Mouse (Mus musculus): ENCODE measurements around the gene Phactr1. TPM values are rescaled to one million over a fixed set of nuclear protein-coding genes. Genes with fewer than 3 reads are reported as not detected.

Phactr1 gene
- polyA plus RNA-seq (2015; fragmentation: Nextera tagmentation; extraction: Ambion mirVana), result 6.4 and 6.5 TPM in 2 replicates

DNA sequence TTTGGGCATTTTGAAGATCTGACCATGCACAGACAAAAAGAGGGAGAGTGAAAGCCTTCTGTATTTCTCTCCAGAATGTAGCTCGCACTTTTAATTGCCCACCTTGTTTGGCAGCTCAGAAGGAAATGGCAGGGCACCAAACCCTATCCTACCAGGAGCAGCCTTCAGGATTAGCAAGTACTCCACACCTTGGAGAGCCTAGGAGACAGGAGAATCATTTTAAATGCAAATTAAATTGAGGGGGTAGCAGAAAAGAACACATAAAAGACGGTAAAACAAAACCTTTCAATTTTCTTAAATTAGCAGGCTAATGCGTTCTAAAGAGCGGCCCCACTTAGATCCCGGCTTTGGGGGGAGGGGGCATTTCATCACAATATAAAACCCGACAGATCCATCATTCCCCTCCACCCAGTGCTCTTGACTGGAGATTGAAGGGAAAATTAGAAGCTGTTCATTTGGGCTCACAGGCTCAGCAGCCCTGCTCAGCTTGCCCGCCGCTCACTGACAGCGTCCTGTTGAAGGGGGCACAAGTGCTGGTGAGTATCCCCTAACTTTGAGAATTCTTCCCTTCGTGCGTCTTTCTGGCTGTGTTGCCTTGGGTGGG is at the start of gene Phactr1:
TSS of gene Phactr1 (plus strand) at position 233 of the 604 bp plus-strand sequence.
- Histone ChIP-seq H3K4me3 (no peak within 1 kb of the TSS), H3K4me2 (no peak within 1 kb of the TSS), H3K4me1 (no peaks in the 10 kb centered on the region), H3K36me3 (no peaks in the 10 kb centered on the region), H3K27me3 (peaks cover 4% of the 10 kb centered on the region; the same call in 1 of the 2 replicates), H3K9ac (no peak within 1 kb of the TSS), H3K9me3 (no peaks in the 10 kb centered on the region), H3K27ac (no peak within 1 kb of the TSS)
- ATAC-seq (ENCODE audit: insufficient number of reproducible peaks, low FRiP score, low TSS enrichment, low read depth), result no peak
- 15% methylated on average over 11 of the region's 11 CpGs for WGBS

DNA sequence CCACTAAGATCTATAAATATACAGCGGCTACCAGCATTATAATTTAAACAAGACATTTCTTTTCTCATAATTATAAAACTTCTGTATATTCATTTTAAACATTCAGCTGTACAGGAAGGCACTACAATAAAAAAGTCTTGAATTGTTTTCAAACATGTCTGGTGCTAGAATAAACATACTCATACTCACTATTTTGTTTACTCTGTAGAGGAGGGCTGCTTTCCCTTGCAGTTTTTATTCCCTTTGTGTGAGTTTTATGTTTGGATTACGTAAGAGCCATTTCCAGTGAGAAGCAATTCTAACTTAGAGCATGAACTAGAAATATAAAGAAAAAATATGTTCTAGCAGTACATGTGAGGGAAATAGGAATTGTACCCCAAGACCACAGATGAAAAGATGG is 45.5 kb upstream of the Phactr1 start:
- H3K4me1 ChIP-seq, result no peaks in the 10 kb centered on the region
- no peak overlapping the region for H3K27ac ChIP-seq
- no peaks in the 10 kb centered on the region for H3K36me3 ChIP-seq
- H3K4me3 ChIP-seq, result no peak overlapping the region
- H3K9ac ChIP-seq, result no peak overlapping the region
- no peak for ATAC-seq (ENCODE audit: insufficient number of reproducible peaks, low FRiP score, low TSS enrichment, low read depth)
- no peak overlapping the region for H3K4me2 ChIP-seq
- H3K9me3 ChIP-seq, result no peaks in the 10 kb centered on the region
- WGBS, result 83% methylated on average over 2 of the region's 2 CpGs
- no peaks in the 10 kb centered on the region for H3K27me3 ChIP-seq

DNA sequence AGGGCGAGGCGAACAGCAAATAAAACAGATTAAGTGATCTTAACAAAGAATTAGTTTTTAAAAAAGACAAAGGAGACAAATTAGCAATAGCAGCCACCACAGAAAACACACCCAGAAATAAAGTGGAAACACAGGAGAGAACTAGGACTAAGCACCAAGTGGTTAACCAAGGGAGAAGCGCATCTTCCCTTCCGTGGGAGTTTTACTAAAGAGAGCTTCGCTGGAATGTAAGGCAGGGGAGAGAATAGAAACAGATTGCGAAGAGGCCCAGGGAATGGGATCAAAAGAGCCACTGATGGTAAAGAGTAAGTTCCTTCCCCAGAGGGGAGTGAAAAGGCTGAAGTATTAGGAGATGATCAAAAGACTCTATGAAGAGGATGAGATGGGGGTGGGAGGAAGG is 30.2 kb upstream of the Phactr1 start:
- Histone ChIP-seq H3K27ac (no peak overlapping the region), H3K4me3 (no peak overlapping the region), H3K4me1 (no peaks in the 10 kb centered on the region), H3K4me2 (no peak overlapping the region), H3K27me3 (no peaks in the 10 kb centered on the region), H3K36me3 (no peaks in the 10 kb centered on the region), H3K9ac (no peak overlapping the region), H3K9me3 (no peaks in the 10 kb centered on the region)
- WGBS, result 67% methylated on average over 6 of the region's 6 CpGs
- no peak for ATAC-seq (ENCODE audit: insufficient number of reproducible peaks, low FRiP score, low TSS enrichment, low read depth)

DNA sequence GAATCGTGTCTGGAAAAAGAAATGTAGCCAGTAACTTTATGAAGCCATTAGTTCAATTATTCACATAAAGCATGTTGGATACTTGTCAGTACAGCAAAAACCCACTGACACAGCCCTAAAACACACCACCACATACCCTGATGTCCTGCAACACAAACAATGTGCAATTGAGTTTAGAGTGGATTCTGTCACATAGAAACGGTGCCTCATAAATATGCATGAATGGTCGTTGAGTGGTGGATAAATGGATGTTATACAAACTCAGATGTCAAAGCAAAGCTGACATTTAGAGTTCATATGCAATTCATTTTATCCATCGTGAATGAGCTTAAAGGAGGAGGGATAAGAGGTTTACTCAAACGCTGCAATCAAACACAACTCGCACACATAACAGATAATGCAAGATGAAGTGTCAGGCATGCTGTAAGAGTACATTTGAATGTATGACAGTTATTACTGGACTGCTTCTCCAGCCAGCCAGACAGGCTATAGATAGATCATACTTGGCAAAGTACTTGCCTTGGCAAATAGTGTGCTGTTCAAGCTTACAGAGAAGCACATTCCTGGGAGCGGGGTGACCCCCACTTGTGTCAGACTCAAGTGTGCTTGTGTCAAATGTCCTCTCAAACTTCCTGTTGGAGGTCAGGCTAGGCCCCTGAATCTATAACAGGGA is 23.6 kb upstream of the Phactr1 start:
- Histone ChIP-seq H3K27me3 (no peaks in the 10 kb centered on the region), H3K9me3 (no peaks in the 10 kb centered on the region), H3K4me1 (no peaks in the 10 kb centered on the region), H3K36me3 (no peaks in the 10 kb centered on the region), H3K27ac (no peak overlapping the region), H3K4me2 (no peak overlapping the region), H3K4me3 (no peak overlapping the region), H3K9ac (no peak overlapping the region)
- ATAC-seq (ENCODE audit: insufficient number of reproducible peaks, low FRiP score, low TSS enrichment, low read depth), result no peak
- 68% methylated on average over 7 of the region's 7 CpGs for WGBS

DNA sequence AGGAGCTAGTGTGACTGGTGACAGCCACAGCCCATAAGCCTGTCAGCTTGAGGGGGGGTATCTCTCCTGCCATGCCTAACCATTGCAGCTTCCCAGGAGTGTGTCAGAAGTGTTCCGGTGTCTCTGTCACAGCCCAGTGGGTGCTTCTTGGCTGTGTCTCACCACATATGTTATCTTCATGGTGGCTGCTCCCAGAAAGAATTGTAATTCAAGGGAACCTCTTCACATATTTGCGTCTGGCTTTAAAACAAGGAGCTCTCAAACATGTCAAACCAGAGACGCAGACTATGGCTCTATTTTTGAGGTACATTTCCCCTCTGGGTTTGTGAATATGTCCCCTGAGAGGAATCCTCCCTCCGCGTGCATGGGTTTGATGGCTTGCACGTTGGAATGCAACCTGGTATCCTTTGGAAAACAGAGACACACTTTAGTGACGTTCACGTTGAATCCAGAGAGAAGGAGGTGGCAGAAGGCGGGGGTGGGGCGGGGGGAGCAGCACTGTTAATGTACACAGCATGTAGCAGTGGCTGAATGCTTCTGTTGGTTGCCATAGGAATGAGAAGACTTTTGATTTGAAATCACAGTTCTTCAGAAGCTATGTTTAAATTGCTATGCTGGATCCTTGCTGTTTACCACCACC is 8.7 kb upstream of the Phactr1 start:
- H3K4me3 ChIP-seq, result no peak overlapping the region

DNA sequence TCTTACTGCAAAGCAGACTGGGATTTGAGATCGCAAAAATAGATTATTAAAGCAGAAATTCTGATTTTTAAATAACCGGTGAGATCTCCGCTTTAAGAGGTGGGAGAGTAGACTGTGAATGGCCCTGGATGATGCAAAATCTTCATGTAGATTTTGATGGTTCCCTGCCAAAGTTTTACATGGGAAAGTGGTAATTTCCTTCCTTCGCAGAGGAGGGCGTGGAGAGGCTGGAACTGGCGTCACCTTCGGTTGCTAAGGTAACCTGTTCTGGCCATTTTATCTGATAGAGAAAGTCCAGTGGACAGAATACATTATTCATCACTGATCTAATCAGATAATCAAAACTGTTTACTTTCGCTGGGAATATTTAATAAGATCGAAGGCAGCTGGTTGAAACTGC is 876 bp downstream of the Phactr1 start:
- Histone ChIP-seq H3K4me1 (no peaks in the 10 kb centered on the region), H3K4me3 (no peak overlapping the region), H3K4me2 (no peak overlapping the region), H3K9me3 (no peaks in the 10 kb centered on the region), H3K36me3 (no peaks in the 10 kb centered on the region), H3K27ac (no peak overlapping the region), H3K9ac (no peak overlapping the region), H3K27me3 (peaks cover 4% of the 10 kb centered on the region; the same call in 1 of the 2 replicates)
- no peak for ATAC-seq (ENCODE audit: insufficient number of reproducible peaks, low FRiP score, low TSS enrichment, low read depth)
- WGBS, result 84% methylated on average over 9 of the region's 9 CpGs

More for the DNA sequence above, 8.7 kb upstream of the Phactr1 start:
- Histone ChIP-seq H3K4me2 (no peak overlapping the region), H3K4me1 (no peaks in the 10 kb centered on the region), H3K9me3 (no peaks in the 10 kb centered on the region), H3K27ac (no peak overlapping the region), H3K36me3 (no peaks in the 10 kb centered on the region), H3K9ac (no peak overlapping the region), H3K27me3 (no peaks in the 10 kb centered on the region)
- WGBS, result 50% methylated on average over 10 of the region's 10 CpGs
- ATAC-seq (ENCODE audit: insufficient number of reproducible peaks, low FRiP score, low TSS enrichment, low read depth), result no peak

DNA sequence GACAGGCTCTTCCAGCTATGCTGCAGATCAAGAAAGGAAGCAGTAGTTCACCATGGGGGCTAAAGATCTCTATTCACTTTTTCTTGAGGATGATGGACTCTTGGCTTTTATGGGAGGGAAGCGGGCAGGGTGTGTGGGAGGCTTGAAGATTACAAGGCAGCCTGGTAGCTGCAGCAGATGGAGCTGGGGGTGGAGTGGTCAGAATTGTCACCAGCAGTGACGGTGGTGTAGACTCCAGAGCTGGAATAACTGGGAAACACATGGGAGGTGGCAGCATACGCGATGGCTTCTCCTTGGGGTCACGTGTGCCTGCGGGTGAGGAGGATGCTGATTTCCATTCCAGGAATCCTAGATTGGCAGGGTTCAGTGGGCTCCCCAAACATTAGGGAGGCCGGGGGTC is 3.8 kb downstream of the Phactr1 start:
- no peak overlapping the region for H3K27ac ChIP-seq
- H3K4me1 ChIP-seq, result no peaks in the 10 kb centered on the region
- no peak for ATAC-seq (ENCODE audit: insufficient number of reproducible peaks, low FRiP score, low TSS enrichment, low read depth)
- H3K9ac ChIP-seq, result no peak overlapping the region
- H3K4me2 ChIP-seq, result no peak overlapping the region
- no peak overlapping the region for H3K4me3 ChIP-seq
- H3K27me3 ChIP-seq, result peaks cover 4% of the 10 kb centered on the region; the same call in 1 of the 2 replicates
- 89% methylated on average over 7 of the region's 7 CpGs for WGBS
- H3K9me3 ChIP-seq, result no peaks in the 10 kb centered on the region
- H3K36me3 ChIP-seq, result no peaks in the 10 kb centered on the region

DNA sequence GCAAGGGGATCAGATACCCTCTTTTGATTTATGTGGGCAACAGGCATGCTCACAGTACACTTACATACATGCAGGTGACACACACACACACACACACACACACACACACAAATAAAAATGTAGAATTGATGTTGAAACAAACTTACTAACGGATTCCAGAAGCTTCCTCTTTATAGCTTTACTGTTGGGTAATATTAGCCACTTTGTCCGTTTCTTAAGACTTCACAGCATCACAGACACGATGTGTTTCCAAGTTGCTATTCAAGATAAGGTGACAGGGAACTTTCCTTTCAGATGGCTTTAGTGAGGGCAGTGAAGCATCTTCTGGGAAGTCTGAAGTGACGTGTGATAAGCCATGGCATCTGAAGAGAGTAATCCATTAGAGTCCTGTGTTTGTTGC is 11.8 kb downstream of the Phactr1 start:
- Histone ChIP-seq H3K36me3 (no peaks in the 10 kb centered on the region), H3K27me3 (no peaks in the 10 kb centered on the region), H3K27ac (no peak overlapping the region), H3K9me3 (no peaks in the 10 kb centered on the region), H3K4me2 (no peak overlapping the region), H3K9ac (no peak overlapping the region), H3K4me1 (no peaks in the 10 kb centered on the region), H3K4me3 (no peak overlapping the region)
- WGBS, result 71% methylated on average over 4 of the region's 4 CpGs
- no peak for ATAC-seq (ENCODE audit: insufficient number of reproducible peaks, low FRiP score, low TSS enrichment, low read depth)

DNA sequence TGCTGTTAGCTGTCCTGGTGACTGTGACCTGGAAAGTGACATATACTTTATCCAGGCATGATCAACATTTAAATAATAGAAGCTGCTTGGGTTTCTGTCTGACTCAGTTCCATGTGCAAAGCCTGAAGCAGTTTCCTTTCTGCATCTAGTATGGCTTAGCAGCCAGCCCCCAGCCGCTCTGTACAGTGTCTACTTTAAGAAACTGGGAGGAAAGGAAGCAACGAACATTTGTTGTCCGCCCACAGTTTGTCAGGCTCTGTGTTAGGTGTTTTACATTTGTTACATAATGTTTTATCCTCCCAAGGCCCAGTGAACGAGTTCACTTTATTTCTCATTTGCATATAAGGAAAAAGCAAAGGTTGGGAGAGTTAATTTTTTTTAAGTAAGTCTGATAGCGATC is 16.2 kb downstream of the Phactr1 start:
- H3K9me3 ChIP-seq, result no peaks in the 10 kb centered on the region
- no peaks in the 10 kb centered on the region for H3K4me1 ChIP-seq
- H3K9ac ChIP-seq, result no peak overlapping the region
- no peak overlapping the region for H3K4me3 ChIP-seq
- H3K4me2 ChIP-seq, result no peak overlapping the region
- H3K27me3 ChIP-seq, result no peaks in the 10 kb centered on the region
- WGBS, result 69% methylated on average over 5 of the region's 5 CpGs
- no peaks in the 10 kb centered on the region for H3K36me3 ChIP-seq
- no peak for ATAC-seq (ENCODE audit: insufficient number of reproducible peaks, low FRiP score, low TSS enrichment, low read depth)
- H3K27ac ChIP-seq, result no peak overlapping the region

DNA sequence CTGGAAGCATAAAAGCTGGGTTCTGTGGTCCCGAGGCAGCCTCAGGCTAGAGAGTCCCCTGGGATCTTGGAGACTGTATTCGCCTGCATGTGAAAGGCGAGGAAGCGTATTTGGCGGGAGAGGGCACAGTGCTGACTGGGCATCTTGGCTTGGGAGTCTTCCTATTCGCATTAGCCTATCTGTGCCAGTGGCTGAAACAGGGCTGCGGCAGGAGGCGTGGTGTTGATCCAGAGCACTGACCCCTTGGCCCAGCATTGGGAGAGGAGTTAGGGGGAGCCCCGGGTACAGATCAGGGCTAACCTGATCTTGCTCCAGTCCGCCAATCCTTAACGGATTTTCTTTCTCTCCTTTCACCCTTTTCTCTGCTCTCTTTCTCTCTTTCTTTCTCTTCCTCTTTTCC is 28.7 kb downstream of the Phactr1 start:
- WGBS, result 11% methylated on average over 11 of the region's 11 CpGs
- H3K4me3 ChIP-seq, result no peak overlapping the region
- H3K27me3 ChIP-seq, result peaks cover 43% of the 10 kb centered on the region
- no peak overlapping the region for H3K27ac ChIP-seq
- no peak overlapping the region for H3K9ac ChIP-seq
- H3K9me3 ChIP-seq, result no peaks in the 10 kb centered on the region
- ATAC-seq (ENCODE audit: insufficient number of reproducible peaks, low FRiP score, low TSS enrichment, low read depth), result no peak
- H3K4me2 ChIP-seq, result no peak overlapping the region
- H3K36me3 ChIP-seq, result no peaks in the 10 kb centered on the region
- peaks cover 5% of the 10 kb centered on the region for H3K4me1 ChIP-seq

DNA sequence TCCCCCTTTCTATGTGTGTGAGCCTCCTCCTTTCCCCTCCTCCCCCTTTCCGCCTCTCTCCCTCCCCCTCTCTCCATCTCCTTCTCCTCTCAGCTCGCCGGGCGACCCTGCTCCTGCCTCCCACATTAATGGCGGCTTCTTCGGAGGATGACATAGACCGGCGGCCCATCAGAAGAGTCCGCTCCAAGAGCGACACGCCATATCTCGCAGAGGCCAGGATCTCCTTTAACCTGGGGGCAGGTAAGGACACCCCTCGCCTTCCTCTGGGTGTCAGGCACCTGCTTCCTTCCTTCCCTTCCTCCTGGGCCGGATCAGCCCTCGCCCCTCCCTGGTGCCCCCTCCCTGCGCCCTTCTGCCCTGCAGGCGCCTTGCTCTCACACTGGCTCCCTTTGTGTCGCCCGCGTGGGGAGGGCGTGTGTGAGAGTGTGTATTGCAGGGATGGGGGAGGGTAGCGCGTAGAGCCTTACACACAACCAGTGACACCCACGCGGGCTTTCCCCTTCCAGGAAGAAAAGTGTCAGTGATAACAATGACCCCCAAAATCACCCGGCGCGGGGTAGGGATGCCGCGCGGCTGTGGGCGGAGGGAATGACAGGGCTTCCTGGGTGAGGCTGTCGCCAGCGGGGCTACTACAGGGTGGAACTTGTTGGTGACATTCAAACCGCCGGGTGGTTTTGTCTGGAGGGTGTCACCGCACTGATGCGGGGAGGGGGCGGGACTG is 29.3 kb downstream of the Phactr1 start:
- Histone ChIP-seq H3K27me3 (peaks cover 43% of the 10 kb centered on the region), H3K9me3 (no peaks in the 10 kb centered on the region), H3K36me3 (no peaks in the 10 kb centered on the region), H3K4me1 (peaks cover 5% of the 10 kb centered on the region), H3K9ac (no peak overlapping the region), H3K4me2 (peak overlapping the region; percentile 31; the same call in 1 of the 2 replicates), H3K27ac (no peak overlapping the region), H3K4me3 (peak overlapping the region; percentile 15; the same call in 1 of the 2 replicates)
- under 1% methylated on average over 38 of the region's 39 CpGs for WGBS
- no peak for ATAC-seq (ENCODE audit: insufficient number of reproducible peaks, low FRiP score, low TSS enrichment, low read depth)

DNA sequence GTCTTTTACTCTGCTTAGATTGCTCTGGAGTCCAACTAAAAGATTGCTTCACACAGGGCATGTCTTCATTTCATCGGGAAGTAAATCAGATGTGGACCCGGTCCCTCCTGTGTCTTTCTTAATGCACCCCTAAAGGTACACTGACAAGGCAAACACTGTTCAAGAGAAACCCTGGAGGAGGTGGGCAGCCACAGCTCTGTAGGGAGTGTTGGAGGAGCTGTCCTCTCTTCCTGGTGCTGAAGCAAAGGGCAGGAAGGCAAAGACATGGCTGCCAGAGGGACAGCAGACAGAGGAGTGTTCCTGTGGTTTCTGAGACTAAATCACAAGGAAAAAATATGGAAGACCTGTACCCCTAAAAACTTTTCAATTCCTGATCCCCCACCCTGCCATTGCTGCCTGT is 31.1 kb downstream of the Phactr1 start:
- H3K9me3 ChIP-seq, result no peaks in the 10 kb centered on the region
- H3K27me3 ChIP-seq, result peaks cover 43% of the 10 kb centered on the region
- H3K9ac ChIP-seq, result no peak overlapping the region
- H3K4me1 ChIP-seq, result peaks cover 5% of the 10 kb centered on the region
- no peak overlapping the region for H3K27ac ChIP-seq
- no peak for ATAC-seq (ENCODE audit: insufficient number of reproducible peaks, low FRiP score, low TSS enrichment, low read depth)
- 30% methylated on average over 2 of the region's 2 CpGs for WGBS
- no peak overlapping the region for H3K4me2 ChIP-seq
- H3K36me3 ChIP-seq, result no peaks in the 10 kb centered on the region
- H3K4me3 ChIP-seq, result no peak overlapping the region
